Mouse (Mus musculus): Measurements from ENCODE around the gene Higd1c.
"Not testable (repeated sequence)": the region's sequence is repeated elsewhere in the genome, so short reads cannot be mapped to it uniquely, and the experiment has no call there.

Gene Higd1c

GRCm38 (mm10) chr15:100364242-100364641 lies at the start of gene Higd1c:
Gene Higd1c (plus strand): TSS chr15:100364542.
- DNase-seq (ENCODE audit: low read depth, low spot score), result no peak

GRCm38 (mm10) chr15:100318014-100318671 lies 46.2 kb upstream of the Higd1c start:
- DNase-seq (ENCODE audit: low read depth, low spot score), result not testable (repeated sequence)

DNA sequence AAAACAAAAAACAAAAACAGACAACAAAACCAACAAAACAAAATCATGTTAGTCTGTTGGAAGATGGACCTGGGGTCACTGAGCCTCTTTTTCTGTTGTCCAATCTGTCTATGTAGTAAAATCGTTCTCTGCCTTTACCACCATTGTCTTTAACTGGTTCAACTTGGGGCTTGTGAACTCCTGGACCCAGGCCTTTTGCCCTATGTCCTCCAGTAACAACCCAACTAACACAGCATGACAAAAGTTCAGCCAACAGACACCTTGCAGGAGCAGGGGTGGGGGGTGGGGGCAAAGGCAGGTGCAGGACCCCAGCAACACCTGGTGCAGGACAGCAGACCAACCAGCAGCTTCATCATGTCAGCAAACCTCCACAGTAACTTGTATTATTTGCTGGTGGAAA lies 44.5 kb upstream of the Higd1c start:
- DNase-seq (ENCODE audit: low read depth, low spot score), result no peak

DNA sequence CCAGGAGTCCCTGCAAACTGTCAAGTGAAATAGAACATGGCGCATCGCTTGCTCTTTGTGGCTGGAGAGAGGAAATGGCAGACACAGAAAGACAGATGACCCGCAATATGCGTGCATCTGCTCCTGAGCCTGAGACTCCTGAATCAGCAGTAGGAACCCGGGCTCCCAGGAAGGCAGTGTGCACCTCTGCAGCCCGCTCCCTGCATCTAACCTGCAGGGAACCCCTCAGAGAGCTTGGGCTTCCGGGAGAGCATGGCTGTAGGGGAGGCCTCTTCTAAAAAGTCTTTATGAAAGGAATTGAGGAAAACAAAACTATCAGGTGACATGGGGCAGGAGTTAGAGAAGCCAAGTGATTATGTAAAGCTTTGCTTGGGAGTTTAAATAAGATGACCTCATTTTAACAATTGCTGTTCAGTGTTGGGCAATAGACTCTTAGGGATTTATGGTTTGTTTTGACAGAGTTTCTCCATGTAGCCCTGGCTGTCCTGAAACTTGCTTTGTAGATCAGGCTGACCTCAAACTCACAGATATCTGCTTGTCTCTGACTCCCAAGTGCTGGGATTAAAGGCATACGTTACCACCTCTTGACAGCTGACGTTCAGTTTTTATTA lies 43.9 kb upstream of the Higd1c start:
- DNase-seq (ENCODE audit: low read depth, low spot score), result no peak

GRCm38 (mm10) chr15:100321134-100321533 lies 43.2 kb upstream of the Higd1c start:
- DNase-seq (ENCODE audit: low read depth, low spot score), result no peak

DNA sequence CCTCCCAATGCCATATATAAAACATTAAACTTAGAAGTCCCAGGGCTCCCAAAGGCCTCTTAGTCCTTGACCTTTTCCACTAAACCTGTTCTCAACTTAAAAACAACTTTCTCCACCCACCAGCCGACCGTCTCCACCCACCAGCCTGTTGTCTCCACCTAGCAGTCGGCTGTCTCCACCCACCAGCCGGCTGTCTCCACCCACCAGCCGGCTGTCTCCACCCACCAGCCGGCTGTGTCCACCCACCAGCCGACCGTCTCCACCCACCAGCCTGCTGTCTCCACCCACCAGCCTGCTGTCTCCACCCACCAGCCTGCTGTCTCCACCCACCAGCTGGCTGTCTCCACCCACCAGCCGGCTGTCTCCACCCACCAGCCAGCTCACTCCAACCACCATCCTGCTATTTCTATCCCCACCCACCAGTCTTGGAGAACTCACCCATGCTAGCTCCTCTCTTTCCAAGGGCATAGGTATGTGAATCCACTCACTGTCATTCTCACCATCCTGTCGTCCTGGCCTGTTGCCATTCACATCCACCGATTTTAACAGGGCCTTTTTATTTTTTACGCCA lies 40.2 kb upstream of the Higd1c start:
- DNase-seq (ENCODE audit: low read depth, low spot score), result no peak

DNA sequence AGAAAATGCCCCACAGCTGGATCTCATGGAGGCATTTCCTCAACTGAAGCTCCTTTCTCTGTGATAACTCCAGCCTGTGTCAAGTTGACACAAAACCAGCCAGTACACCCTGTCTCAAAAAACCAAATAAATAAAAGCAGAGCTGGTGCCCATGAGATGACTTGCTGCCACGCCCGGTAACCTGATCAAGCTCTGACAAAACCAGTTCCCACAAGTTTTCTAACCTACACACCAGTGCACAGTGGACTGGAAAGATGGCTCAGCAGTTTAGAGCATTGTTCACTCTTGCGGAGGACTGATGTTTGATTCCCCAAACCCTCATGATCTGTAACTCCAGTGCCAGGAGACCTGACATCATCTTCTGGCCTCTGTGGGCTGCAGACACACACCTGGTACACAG lies 39.1 kb upstream of the Higd1c start:
- no peak for DNase-seq (ENCODE audit: low read depth, low spot score)

- not testable (repeated sequence) for DNase-seq (ENCODE audit: low read depth, low spot score)
These were observed 36.3 kb upstream of the Higd1c start for GRCm38 (mm10) chr15:100328089-100328488.

DNA sequence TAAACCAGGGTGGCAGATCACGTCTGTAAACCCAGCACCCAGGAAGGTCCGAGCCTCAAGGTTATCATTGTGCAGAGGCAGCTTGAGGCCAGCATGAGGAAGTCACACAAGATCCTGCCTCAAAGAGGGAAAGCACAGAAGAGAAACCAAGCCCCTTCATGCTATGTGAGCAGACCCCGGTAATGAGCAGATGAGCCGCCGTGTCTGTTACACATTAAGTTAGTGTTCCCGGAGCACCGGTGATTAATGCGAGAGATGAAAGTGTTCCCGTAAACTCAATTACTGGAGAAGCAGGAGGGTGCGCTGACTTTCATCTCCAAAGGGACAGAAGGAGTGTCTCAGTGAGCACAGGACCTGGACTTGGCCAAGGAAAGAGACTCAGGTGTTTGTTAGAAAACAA lies 35.0 kb upstream of the Higd1c start:
- not testable (repeated sequence) for DNase-seq (ENCODE audit: low read depth, low spot score)

DNA sequence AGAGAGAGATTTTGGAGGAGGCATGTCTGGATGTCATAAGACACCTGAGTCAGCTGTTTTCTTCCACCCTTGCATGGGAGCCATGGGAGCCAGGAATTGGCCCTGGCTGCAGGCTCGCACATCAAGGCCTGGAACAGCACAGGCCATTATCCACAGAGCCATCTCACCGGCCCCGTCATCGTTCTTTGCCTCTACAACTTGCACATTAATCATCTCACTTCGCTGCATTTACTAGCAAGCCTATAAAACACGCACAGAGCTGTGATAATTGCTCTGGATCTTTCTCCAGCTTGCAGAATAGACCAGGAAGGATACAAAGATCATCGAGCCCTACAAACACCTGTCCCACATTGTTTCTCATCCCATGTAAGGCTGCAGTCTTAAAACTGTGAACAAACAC lies 33.6 kb upstream of the Higd1c start:
- DNase-seq (ENCODE audit: low read depth, low spot score), result no peak

GRCm38 (mm10) chr15:100332077-100332961 lies 32.0 kb upstream of the Higd1c start:
- not testable (repeated sequence) for DNase-seq (ENCODE audit: low read depth, low spot score)

- no peak for DNase-seq (ENCODE audit: low read depth, low spot score)
These were observed 29.7 kb upstream of the Higd1c start, which contains the start of gene Mettl7a3 for GRCm38 (mm10) chr15:100334629-100335028. Gene Mettl7a3 (plus strand): TSS chr15:100334929.

GRCm38 (mm10) chr15:100337328-100337727 lies 27.0 kb upstream of the Higd1c start:
- not testable (repeated sequence) for DNase-seq (ENCODE audit: low read depth, low spot score)

- DNase-seq (ENCODE audit: low read depth, low spot score), result peak; percentile 42
These were observed 26.5 kb upstream of the Higd1c start for GRCm38 (mm10) chr15:100337847-100338246.

- DNase-seq (ENCODE audit: low read depth, low spot score), result not testable (repeated sequence)
These were observed 22.9 kb upstream of the Higd1c start for GRCm38 (mm10) chr15:100341314-100341980.

- no peak for DNase-seq (ENCODE audit: low read depth, low spot score)
These were observed 18.9 kb upstream of the Higd1c start for GRCm38 (mm10) chr15:100345484-100345883.

DNA sequence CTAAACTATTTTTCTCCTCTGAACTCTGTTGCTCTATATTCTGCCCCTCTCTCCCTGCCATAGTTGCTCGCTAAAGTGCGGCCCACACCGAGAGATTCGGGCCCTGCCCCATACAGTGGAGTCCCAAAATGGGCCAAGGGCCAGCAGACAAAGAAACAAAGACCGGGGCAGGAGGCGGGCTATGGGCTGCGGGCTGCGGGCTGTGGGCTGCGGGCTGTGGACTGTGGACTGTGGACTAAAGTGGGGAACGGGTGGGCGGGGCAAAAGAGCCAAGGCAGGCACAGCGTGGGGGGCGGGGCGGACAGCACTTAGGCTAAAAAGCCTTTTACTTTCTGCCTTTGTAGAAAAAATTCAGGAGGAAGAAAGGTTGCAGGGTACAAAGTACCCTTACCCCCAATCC lies 17.6 kb upstream of the Higd1c start:
- no peak for DNase-seq (ENCODE audit: low read depth, low spot score)

- no peak for DNase-seq (ENCODE audit: low read depth, low spot score)
These were observed 14.8 kb upstream of the Higd1c start for GRCm38 (mm10) chr15:100349496-100349895.

DNA sequence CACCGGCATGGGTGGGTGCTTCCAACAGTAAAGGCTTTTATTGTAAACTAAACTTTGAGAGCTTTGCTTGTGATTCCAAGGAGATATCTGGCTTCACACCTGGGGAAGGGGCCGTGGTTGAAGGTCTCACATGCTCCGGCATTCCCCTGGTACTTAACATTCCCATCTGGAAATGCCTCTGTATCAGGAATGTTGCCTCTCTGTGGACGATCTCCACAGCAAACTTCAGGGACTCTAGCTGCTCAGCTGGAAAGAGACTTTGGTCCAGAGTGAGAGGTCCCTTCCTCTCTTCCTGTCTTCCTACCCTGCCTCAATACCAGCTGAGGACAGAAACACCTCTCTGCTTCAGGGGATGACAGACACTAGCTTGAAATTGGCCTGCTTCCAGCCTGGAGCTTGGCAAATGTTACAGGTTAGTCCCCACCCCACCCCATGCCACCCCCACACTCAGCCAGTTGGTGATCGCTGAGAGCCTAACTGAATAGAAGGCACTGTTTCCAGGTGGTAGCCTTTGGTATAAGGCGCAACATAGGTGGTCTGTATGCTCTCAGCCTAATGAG lies 12.8 kb upstream of the Higd1c start:
- DNase-seq (ENCODE audit: low read depth, low spot score), result no peak

GRCm38 (mm10) chr15:100352711-100353250 lies 11.6 kb upstream of the Higd1c start, which contains the start of the genes Methig1 and Mettl7a2:
Gene Methig1 (plus strand): TSS chr15:100353149.
Gene Mettl7a2 (plus strand): TSS chr15:100353200.
- no peak for DNase-seq (ENCODE audit: low read depth, low spot score)

- DNase-seq (ENCODE audit: low read depth, low spot score), result not testable (repeated sequence)
These were observed 10.9 kb upstream of the Higd1c start for GRCm38 (mm10) chr15:100353399-100353798.
